Mouse (Mus musculus): ENCODE measurements around the gene Mast3. TPM values are rescaled to one million over a fixed set of nuclear protein-coding genes. Genes with fewer than 3 reads are reported as not detected.
A peak's percentile ranks its signal among the peaks of the same experiment; 100 is the strongest.

Gene Mast3
- polyA plus RNA-seq, 1 experiment from 2014 or later: 4.4 TPM

DNA sequence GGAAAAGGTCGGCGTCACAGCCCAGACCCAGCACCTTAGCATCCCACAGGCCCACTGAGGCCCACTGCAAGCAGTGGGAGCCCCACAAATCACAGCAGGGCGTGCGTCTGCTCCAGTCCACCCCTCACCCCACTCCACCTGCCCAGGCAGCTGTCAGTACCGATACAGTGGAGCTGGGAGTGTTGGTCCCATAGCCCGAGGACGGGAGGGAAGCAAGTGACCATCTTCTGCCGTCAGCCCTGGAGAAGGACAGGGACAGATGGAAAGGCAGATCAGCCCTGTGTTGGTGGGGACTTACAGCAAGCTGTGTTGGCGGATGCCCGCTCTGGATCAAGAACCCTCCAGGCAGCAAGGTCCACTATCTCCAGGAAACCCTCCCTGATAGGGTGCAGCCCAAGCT, 15.8 kb downstream of the Mast3 start:
- no peak overlapping the region for H3K9ac ChIP-seq (ENCODE audit: low read depth, low read length)

DNA sequence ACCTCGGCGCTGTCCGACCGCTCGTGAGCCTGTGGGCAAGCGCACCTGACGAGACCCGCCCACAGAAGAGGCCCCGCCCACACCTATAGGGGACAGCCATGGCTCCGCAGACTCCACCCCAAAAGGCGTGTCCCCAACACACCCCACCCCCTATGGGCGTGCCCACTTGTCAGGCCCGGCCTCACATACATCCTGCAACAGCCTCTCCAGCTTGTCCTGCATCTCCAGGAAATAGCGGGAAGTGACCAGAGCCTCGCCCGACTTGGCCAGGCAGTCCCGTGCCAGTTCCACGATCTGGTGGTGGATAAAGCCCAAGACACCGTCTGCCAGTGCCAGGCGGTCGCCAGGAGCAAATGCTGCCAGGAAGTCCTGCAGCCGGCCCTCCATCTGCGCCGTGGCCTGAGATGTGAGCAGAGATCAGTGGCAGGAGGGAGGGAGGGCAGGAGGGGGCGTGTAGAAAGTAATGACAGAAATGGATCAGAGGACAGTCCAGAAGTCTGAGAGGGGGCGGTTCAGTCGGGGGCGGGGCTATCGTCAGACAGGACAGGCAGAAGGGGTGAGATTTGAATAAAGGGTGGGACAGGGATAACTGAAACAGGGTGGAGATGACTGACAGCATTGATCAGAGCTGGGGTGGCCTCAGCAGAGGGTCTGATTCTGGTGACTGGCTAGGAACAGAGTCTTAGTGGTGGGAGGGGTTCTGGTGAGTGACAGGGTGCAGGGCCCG, 16.8 kb downstream of the Mast3 start:
- ATAC-seq: peak; percentile 46
- Histone ChIP-seq H3K4me3 (ENCODE audit: low read depth, low read length) (no peak overlapping the region), H3K9me3 (ENCODE audit: control insufficient read depth) (no peaks in the 10 kb centered on the region), H3K4me2 (replicated peaks; ENCODE audit: low read depth) (peak overlapping the region; percentile 33), H3K4me1 (replicated peaks; ENCODE audit: control insufficient read depth, insufficient read depth, low read length) (peaks cover 10% of the 10 kb centered on the region; the same call in 1 of the 2 replicates), H3K27ac (ENCODE audit: low read depth, low read length) (no peak overlapping the region), H3K36me3 (ENCODE audit: control insufficient read depth, insufficient read depth) (peaks cover 57% of the 10 kb centered on the region), H3K27me3 (replicated peaks; ENCODE audit: control insufficient read depth, insufficient read depth, low read length) (no peaks in the 10 kb centered on the region), H3K9ac (ENCODE audit: low read depth, low read length) (no peak overlapping the region)
- WGBS: 32% methylated on average over 30 of the region's 30 CpGs
- no peak for TF ChIP-seq CTCF (IDR thresholded peaks at IDR 0.05; ENCODE audit: low read depth)

More for the DNA sequence above, 15.8 kb downstream of the Mast3 start:
- WGBS: 90% methylated on average over 10 of the region's 10 CpGs
- Histone ChIP-seq H3K36me3 (ENCODE audit: control insufficient read depth, insufficient read depth) (peaks cover 48% of the 10 kb centered on the region), H3K27me3 (replicated peaks; ENCODE audit: control insufficient read depth, insufficient read depth, low read length) (no peaks in the 10 kb centered on the region), H3K27ac (ENCODE audit: low read depth, low read length) (no peak overlapping the region), H3K4me3 (ENCODE audit: low read depth, low read length) (no peak overlapping the region), H3K9me3 (ENCODE audit: control insufficient read depth) (no peaks in the 10 kb centered on the region), H3K4me2 (replicated peaks; ENCODE audit: low read depth) (no peak overlapping the region), H3K4me1 (replicated peaks; ENCODE audit: control insufficient read depth, insufficient read depth, low read length) (peaks cover 10% of the 10 kb centered on the region; the same call in 1 of the 2 replicates)
- ATAC-seq: no peak
- no peak for TF ChIP-seq CTCF (IDR thresholded peaks at IDR 0.05; ENCODE audit: low read depth)

DNA sequence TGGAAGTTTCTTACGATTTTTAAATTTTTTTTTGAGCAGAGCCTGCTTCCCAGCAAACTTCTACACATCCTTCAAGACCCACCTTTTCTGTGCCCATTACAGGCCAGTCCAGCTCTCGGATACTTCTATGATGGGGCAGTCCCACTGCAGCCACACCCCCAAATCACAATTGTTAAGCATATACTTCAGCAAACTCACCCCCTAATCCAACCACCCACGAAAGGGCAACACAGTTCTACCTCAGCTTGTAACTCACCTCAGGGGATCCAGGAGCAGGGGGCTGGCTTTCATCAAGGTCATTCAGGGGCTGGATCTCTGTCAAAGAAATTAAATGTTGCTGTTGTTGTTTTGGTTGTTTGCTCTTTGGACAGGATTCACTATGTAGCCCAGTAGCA, 17.8 kb downstream of the Mast3 start:
- H3K27me3 ChIP-seq (replicated peaks; ENCODE audit: control insufficient read depth, insufficient read depth, low read length): no peaks in the 10 kb centered on the region
- no peak overlapping the region for H3K4me2 ChIP-seq (replicated peaks; ENCODE audit: low read depth)
- H3K9me3 ChIP-seq (ENCODE audit: control insufficient read depth): no peaks in the 10 kb centered on the region
- H3K9ac ChIP-seq (ENCODE audit: low read depth, low read length): no peak overlapping the region
- no peak for ATAC-seq
- peaks cover 61% of the 10 kb centered on the region for H3K36me3 ChIP-seq (ENCODE audit: control insufficient read depth, insufficient read depth)
- 83% methylated on average over 3 of the region's 3 CpGs for WGBS
- no peak overlapping the region for H3K4me3 ChIP-seq (ENCODE audit: low read depth, low read length)
- H3K27ac ChIP-seq (ENCODE audit: low read depth, low read length): no peak overlapping the region
- H3K4me1 ChIP-seq (replicated peaks; ENCODE audit: control insufficient read depth, insufficient read depth, low read length): peaks cover 10% of the 10 kb centered on the region; the same call in 1 of the 2 replicates
- TF ChIP-seq CTCF (IDR thresholded peaks at IDR 0.05; ENCODE audit: low read depth): no peak

DNA sequence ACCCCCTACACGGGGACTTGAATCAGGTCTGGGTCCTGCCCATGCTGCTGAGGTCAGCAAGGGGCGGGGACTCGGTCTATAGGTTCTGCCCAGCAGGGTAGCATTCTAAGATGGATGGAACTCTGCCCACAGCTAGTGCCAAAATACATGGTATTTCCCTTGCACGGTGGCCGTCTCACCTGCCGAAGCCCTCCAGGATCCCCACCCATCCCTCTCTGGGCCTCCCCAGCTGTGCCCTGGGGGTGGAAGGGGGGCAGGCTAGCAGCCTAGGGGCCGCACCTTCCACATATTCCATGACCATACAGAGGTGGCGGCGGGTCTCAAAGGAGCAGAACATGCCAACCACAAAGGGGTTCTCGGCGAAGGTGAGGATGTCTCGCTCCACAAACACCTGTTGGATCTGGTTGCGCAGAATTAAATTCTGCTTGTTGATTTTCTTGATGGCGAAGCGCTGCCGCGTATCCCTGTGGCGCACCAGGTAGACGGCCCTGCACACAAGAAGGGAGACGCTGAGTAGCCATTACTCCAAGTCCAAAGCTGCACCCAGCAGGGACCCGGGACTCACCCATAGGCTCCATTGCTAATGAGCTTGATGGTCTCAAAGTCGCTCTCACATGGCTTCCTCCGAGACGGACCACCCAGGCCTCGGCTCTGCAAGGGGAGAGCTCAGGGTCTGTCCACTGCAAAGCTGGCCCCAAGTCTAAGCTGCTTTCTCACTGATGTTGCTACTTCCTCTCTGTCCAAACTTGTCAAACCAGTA, 18.4 kb downstream of the Mast3 start:
- H3K9me3 ChIP-seq (ENCODE audit: control insufficient read depth): no peaks in the 10 kb centered on the region
- no peak for ATAC-seq

DNA sequence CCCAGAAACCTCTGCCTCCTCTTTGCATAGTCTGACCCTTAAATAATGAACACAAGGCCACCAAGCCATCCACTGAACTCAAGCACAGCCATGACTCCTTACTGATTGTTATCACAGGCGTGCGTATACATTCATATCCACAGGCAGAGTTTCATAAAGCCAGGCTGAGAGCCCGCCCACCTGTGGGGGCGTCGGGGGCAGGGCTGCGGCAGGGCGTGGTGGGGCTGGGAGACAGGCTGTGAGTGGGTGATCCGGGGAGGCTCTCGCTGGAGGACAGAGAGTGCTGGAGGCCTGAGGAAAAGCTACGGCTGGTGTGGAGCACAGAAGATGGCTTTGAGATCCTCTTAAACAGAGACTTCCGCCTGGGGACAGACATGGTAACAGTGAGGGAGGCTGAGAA, 24.8 kb downstream of the Mast3 start:
- H3K36me3 ChIP-seq (ENCODE audit: control insufficient read depth, insufficient read depth): peaks cover 61% of the 10 kb centered on the region
- 62% methylated on average over 11 of the region's 11 CpGs for WGBS
- H3K4me2 ChIP-seq (replicated peaks; ENCODE audit: low read depth): no peak overlapping the region
- H3K27me3 ChIP-seq (replicated peaks; ENCODE audit: control insufficient read depth, insufficient read depth, low read length): no peaks in the 10 kb centered on the region
- ATAC-seq: no peak
- H3K4me1 ChIP-seq (replicated peaks; ENCODE audit: control insufficient read depth, insufficient read depth, low read length): 0 out of 2 replicates have a peak, but pooled peaks cover 9% of the 10 kb centered on the region
- no peak overlapping the region for H3K4me3 ChIP-seq (ENCODE audit: low read depth, low read length)
- TF ChIP-seq CTCF (IDR thresholded peaks at IDR 0.05; ENCODE audit: low read depth): no peak
- no peaks in the 10 kb centered on the region for H3K9me3 ChIP-seq (ENCODE audit: control insufficient read depth)
- no peak overlapping the region for H3K27ac ChIP-seq (ENCODE audit: low read depth, low read length)
- H3K9ac ChIP-seq (ENCODE audit: low read depth, low read length): no peak overlapping the region

More for the DNA sequence above, 18.4 kb downstream of the Mast3 start:
- Histone ChIP-seq H3K4me2 (replicated peaks; ENCODE audit: low read depth) (no peak overlapping the region), H3K9ac (ENCODE audit: low read depth, low read length) (no peak overlapping the region), H3K4me1 (replicated peaks; ENCODE audit: control insufficient read depth, insufficient read depth, low read length) (peaks cover 5% of the 10 kb centered on the region; the same call in 1 of the 2 replicates), H3K27me3 (replicated peaks; ENCODE audit: control insufficient read depth, insufficient read depth, low read length) (no peaks in the 10 kb centered on the region), H3K4me3 (ENCODE audit: low read depth, low read length) (no peak overlapping the region), H3K27ac (ENCODE audit: low read depth, low read length) (no peak overlapping the region), H3K36me3 (ENCODE audit: control insufficient read depth, insufficient read depth) (peaks cover 67% of the 10 kb centered on the region)
- WGBS: 91% methylated on average over 25 of the region's 25 CpGs
- no peak for TF ChIP-seq CTCF (IDR thresholded peaks at IDR 0.05; ENCODE audit: low read depth)
